Mouse (Mus musculus) stomach, postnatal 0 days (tissue): ENCODE measurements around the gene Stard7.

Experiments
- CTCF ChIP-seq: IDR thresholded peaks from 2 replicates; pipeline ENCODE4 v1.5.1; 2016; ENCODE audit warnings: antibody characterized with exemption, low read depth, mild to moderate bottlenecking, moderate library complexity
- EP300 ChIP-seq: optimal IDR thresholded peaks from 2 replicates; pipeline ENCODE3; 2016; ENCODE audit warnings: antibody characterized with exemption

DNA sequence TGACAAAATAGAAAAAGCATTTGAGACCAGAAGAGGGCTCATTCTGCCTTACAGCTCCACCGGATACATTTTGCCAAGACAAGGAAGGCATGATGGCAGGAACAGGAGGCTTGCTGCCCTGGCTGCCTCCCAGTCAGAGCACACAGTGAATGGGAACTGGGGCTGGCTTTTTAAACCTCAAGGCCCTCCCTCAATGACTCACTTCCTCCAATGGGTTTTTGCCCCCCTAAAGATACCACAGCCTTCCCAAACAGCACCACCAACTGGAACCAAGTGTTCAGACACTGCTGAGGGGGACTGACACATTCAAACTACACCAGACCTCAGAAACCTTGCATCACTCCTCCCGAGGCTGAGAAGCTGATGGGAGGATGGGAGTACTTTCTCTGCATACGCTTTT is 30.7 kb downstream of the Stard7 start:
- TF ChIP-seq EP300 (no peak), CTCF (0 out of 2 replicates have a peak, but pooled peaks have one; percentile 9)
